Mouse (Mus musculus): ENCODE data around the gene Mbnl3. TPM values are rescaled to one million over a fixed set of nuclear protein-coding genes. Genes with fewer than 3 reads are reported as not detected.
A peak's percentile ranks its signal among the peaks of the same experiment; 100 is the strongest.

The Mbnl3 gene
- total and polyA plus RNA-seq, 3 experiments = 0.41 to 1.5 (median 0.93) TPM

DNA sequence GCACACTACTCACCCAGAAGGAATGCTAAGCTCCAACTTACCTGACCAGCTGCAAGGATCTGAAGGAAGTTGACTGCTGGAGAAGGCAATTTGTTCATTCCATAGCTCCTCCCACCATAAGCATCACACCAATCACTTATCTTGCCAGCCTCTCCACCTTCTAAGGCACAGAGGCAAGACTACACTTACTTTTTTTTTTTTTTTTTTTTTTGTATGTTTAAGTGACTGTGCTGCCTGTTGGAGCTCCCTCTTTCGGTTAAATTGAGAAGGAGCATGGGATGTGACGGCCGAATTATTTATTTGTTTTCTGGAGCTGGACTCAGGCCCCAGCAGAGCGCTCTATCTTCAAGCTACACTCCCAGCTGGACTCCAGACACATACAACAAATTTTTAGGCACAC, 60.0 kb downstream of the Mbnl3 start:
- TF ChIP-seq CTCF (IDR thresholded peaks at IDR 0.05) (peak; percentile 64), EP300 (IDR thresholded peaks at IDR 0.05; ENCODE audit: insufficient read depth, low read depth, low read length) (no peak)
- DNase-seq = peak in 1 of 2 experiments; percentile 10
- Histone ChIP-seq H3K4me1 (ENCODE audit: control insufficient read depth, insufficient read depth, low read length) (no peaks in the 10 kb centered on the region), H3K9ac (ENCODE audit: low read depth, low read length) (no peak overlapping the region), H3K27me3 (ENCODE audit: control insufficient read depth, insufficient read depth, low read length) (no peaks in the 10 kb centered on the region), H3K36me3 (ENCODE audit: control insufficient read depth, insufficient read depth, low read length) (no peaks in the 10 kb centered on the region), H3K27ac (no peak overlapping the region), H3K79me2 (replicated peaks; ENCODE audit: control insufficient read depth, insufficient read depth, low read length) (no peaks in the 10 kb centered on the region), H3K4me3 (no peak overlapping the region)
- intact Hi-C loops (cut with DNase I) = loop anchor here (10.0 kb wide), 1 partner anchor 228 kb away; no protein-coding TSS in a partner anchor
- WGBS = 21% methylated on average over 4 of the region's 4 CpGs

DNA sequence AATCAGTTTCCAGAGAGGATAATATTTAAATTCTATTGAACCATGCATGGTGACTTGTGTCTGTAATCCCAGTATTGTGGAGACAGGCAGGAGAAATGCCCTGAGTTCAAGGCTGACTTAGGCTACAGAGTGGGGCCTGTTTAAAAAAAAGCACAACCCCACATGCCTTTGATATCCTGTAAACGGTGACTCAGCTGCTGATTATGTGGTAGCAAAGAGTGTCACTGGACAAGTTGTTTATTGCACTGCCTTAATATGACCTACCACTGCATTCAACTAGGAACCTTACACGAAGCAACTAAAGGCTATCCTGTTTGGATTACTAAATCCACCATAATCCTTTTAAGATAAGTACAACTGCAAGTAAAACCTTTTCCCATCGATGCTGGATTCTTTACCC, 66.3 kb downstream of the Mbnl3 start:
- intact Hi-C loops (cut with DNase I) = loop anchor here (10.0 kb wide), 1 partner anchor 235 kb away; no protein-coding TSS in a partner anchor
- WGBS = 25% methylated on average over 3 of the region's 3 CpGs
- Histone ChIP-seq H3K36me3 (ENCODE audit: control insufficient read depth, insufficient read depth, low read length) (no peaks in the 10 kb centered on the region), H3K4me1 (ENCODE audit: control insufficient read depth, insufficient read depth, low read length) (no peaks in the 10 kb centered on the region), H3K4me3 (no peak overlapping the region), H3K27me3 (ENCODE audit: control insufficient read depth, insufficient read depth, low read length) (no peaks in the 10 kb centered on the region), H3K27ac (no peak overlapping the region), H3K79me2 (replicated peaks; ENCODE audit: control insufficient read depth, insufficient read depth, low read length) (no peaks in the 10 kb centered on the region), H3K9ac (ENCODE audit: low read depth, low read length) (no peak overlapping the region)
- no peak for DNase-seq
- TF ChIP-seq CTCF (IDR thresholded peaks at IDR 0.05) = no peak
- no peak for TF ChIP-seq POLR2A (IDR thresholded peaks at IDR 0.05; ENCODE audit: insufficient read depth, low read depth, low read length)
- TF ChIP-seq EP300 (IDR thresholded peaks at IDR 0.05; ENCODE audit: insufficient read depth, low read depth, low read length) = no peak

DNA sequence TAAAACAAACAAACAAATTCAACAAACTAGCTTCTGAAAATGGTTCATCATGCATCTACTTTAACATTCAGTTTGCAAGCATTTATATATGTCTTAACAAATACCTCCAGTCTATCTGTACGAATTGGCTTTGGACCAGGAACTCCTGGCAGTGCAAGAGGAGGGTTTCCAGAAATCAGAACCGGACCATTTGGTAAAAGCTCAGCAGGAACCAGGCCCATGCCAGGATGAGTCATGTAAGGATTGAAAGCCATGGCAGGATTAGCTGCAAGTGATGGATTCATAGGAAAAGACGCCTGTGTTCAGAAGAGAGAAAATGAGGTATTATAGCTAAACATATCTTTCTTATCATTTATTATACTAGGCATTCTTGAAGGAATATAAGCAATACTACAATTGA, 75.0 kb downstream of the Mbnl3 start:
- H3K9ac ChIP-seq (ENCODE audit: low read depth, low read length) = no peak overlapping the region
- no peak overlapping the region for H3K4me3 ChIP-seq
- no peaks in the 10 kb centered on the region for H3K36me3 ChIP-seq (ENCODE audit: control insufficient read depth, insufficient read depth, low read length)
- DNase-seq = no peak
- intact Hi-C loops (cut with DNase I) = no loop called here
- H3K27me3 ChIP-seq (ENCODE audit: control insufficient read depth, insufficient read depth, low read length) = no peaks in the 10 kb centered on the region
- 67% methylated on average over 3 of the region's 3 CpGs for whole genome bisulfite sequencing
- no peak overlapping the region for H3K27ac ChIP-seq
- TF ChIP-seq POLR2A (IDR thresholded peaks at IDR 0.05; ENCODE audit: insufficient read depth, low read depth, low read length) (no peak), EP300 (IDR thresholded peaks at IDR 0.05; ENCODE audit: insufficient read depth, low read depth, low read length) (no peak), CTCF (IDR thresholded peaks at IDR 0.05) (no peak)
- no peaks in the 10 kb centered on the region for H3K79me2 ChIP-seq (replicated peaks; ENCODE audit: control insufficient read depth, insufficient read depth, low read length)
- H3K4me1 ChIP-seq (ENCODE audit: control insufficient read depth, insufficient read depth, low read length) = no peaks in the 10 kb centered on the region

DNA sequence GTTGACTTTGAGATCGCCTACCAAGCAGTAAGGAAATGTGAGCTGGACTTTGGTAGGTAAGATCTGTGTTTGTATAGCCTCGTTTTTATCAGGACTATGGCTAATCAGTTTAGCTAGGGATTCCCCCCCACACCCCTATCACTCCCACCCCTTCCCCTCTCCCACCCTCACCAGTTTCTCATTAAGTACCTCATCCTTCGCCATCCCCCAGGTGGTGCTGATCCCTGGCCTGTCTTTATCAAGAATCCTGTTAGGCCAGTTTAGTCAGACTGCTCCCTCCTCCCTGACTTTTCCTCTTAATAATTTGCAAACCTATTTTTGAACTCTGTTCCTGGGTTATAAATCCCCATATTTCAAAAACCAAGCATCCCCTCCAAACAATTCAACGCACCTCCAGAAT, 103.6 kb downstream of the Mbnl3 start:
- Histone ChIP-seq H3K36me3 (ENCODE audit: control insufficient read depth, insufficient read depth, low read length) (no peaks in the 10 kb centered on the region), H3K79me2 (replicated peaks; ENCODE audit: control insufficient read depth, insufficient read depth, low read length) (no peaks in the 10 kb centered on the region), H3K4me3 (no peak overlapping the region), H3K9ac (ENCODE audit: low read depth, low read length) (no peak overlapping the region), H3K4me1 (ENCODE audit: control insufficient read depth, insufficient read depth, low read length) (no peaks in the 10 kb centered on the region), H3K27me3 (ENCODE audit: control insufficient read depth, insufficient read depth, low read length) (no peaks in the 10 kb centered on the region), H3K27ac (no peak overlapping the region)
- WGBS = 64% methylated on average over 4 of the region's 4 CpGs
- no peak for DNase-seq
- TF ChIP-seq POLR2A (IDR thresholded peaks at IDR 0.05; ENCODE audit: insufficient read depth, low read depth, low read length) (no peak), CTCF (IDR thresholded peaks at IDR 0.05) (no peak), EP300 (IDR thresholded peaks at IDR 0.05; ENCODE audit: insufficient read depth, low read depth, low read length) (no peak)
- intact Hi-C loops (cut with DNase I) = no loop called here

DNA sequence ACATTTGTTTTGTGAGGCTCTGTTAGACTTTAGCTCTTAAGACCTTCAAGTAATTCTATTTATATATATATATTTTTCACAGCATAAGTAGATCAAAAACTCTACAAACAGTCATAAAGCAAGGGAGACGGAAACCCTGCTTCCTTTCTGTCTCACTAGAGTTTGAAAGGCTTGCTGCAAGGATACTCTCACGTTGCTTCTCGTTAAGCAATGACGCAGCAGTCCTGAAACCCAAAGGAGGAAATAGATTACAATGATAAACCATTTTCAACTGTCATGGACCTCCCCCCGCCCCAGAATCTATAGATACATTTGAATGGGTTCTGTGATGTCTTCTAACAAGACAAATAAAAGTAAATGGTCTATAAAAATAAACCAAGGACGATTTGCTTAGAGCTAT, 121.4 kb downstream of the Mbnl3 start:
- TF ChIP-seq CTCF (IDR thresholded peaks at IDR 0.05) = no peak
- TF ChIP-seq POLR2A (IDR thresholded peaks at IDR 0.05; ENCODE audit: insufficient read depth, low read depth, low read length) = no peak
- no peak for TF ChIP-seq EP300 (IDR thresholded peaks at IDR 0.05; ENCODE audit: insufficient read depth, low read depth, low read length)
- no peak for DNase-seq
- intact Hi-C loops (cut with DNase I) = no loop called here
- no peak overlapping the region for H3K4me3 ChIP-seq
- H3K4me1 ChIP-seq (ENCODE audit: control insufficient read depth, insufficient read depth, low read length) = no peaks in the 10 kb centered on the region
- H3K9ac ChIP-seq (ENCODE audit: low read depth, low read length) = no peak overlapping the region
- H3K36me3 ChIP-seq (ENCODE audit: control insufficient read depth, insufficient read depth, low read length) = no peaks in the 10 kb centered on the region
- H3K79me2 ChIP-seq (replicated peaks; ENCODE audit: control insufficient read depth, insufficient read depth, low read length) = no peaks in the 10 kb centered on the region
- 53% methylated on average over 6 of the region's 6 CpGs for WGBS
- H3K27ac ChIP-seq = no peak overlapping the region
- H3K27me3 ChIP-seq (ENCODE audit: control insufficient read depth, insufficient read depth, low read length) = no peaks in the 10 kb centered on the region

DNA sequence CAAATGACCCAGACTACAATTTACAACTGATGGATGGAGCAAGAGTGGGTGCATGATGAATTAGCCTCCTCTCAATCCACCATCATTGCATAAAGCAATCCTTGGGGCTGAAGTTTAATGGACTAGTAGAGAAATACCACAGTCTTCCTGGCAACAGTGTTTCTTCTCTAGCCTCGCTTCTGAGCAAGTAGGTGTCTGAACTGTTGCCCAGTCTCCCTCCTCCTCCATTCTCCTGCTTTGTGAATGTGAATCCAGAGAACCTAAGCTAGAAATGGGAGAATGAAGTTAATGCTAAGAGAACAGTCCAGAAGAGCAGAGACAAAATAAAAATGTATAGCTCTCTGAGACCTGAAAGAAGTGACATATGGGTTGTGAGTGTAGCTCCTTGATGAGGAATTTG, 122.1 kb downstream of the Mbnl3 start:
- Histone ChIP-seq H3K79me2 (replicated peaks; ENCODE audit: control insufficient read depth, insufficient read depth, low read length) (no peaks in the 10 kb centered on the region), H3K27ac (no peak overlapping the region), H3K36me3 (ENCODE audit: control insufficient read depth, insufficient read depth, low read length) (no peaks in the 10 kb centered on the region), H3K27me3 (ENCODE audit: control insufficient read depth, insufficient read depth, low read length) (no peaks in the 10 kb centered on the region), H3K4me3 (no peak overlapping the region), H3K4me1 (ENCODE audit: control insufficient read depth, insufficient read depth, low read length) (no peaks in the 10 kb centered on the region), H3K9ac (ENCODE audit: low read depth, low read length) (no peak overlapping the region)
- WGBS = 69% methylated on average over 1 of the region's 1 CpGs
- DNase-seq = no peak
- intact Hi-C loops (cut with DNase I) = no loop called here
- no peak for TF ChIP-seq CTCF (IDR thresholded peaks at IDR 0.05)
- no peak for TF ChIP-seq EP300 (IDR thresholded peaks at IDR 0.05; ENCODE audit: insufficient read depth, low read depth, low read length)
- no peak for TF ChIP-seq POLR2A (IDR thresholded peaks at IDR 0.05; ENCODE audit: insufficient read depth, low read depth, low read length)
